ENCODE assay signal across 8 mouse cellular contexts in the genomic region with DNA sequence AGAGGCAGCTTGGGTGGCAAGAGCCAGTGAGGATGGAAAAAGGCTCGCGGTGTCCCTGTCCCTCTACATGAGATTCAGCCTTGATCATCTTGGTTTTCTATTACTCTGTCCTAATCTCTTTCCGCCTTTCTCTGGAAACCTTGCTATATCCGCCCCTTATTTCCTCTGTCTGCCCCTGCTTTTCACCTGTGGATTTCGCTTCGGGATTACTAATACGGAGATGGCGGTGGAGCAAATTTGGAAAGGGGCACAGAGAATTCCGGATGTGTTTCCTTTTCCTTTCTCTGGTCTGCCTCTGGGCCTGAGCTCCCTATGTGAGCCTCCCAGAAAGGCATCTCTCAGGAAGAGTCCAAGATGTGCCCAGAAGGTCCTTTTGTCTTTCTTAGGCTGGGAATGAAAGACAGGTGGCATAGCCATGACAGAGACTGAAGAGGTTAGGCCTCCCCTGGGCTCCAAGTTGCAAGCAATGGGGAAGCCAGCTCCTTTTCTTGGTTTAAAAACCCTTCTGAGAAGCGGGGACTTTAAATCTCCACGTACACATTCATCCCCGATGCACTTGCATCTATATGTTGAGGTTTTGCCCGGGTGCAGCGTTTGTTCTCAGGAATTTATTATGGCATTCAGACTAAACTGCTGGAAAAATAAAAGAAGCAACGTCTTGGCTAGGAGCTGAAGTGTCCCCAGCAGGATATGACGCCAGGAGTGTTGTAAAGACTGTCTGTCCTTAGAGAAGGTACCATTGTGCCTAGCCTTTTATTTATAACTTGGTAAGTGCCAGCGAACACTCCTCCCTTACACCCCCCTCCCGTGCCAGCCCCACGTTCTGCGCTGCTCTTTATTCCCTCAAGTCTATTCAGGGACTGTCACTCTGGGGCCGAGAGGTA. TPM values are rescaled to one million over a fixed set of nuclear protein-coding genes. Genes with fewer than 3 reads are reported as not detected.
DNase-seq lines count a peak whose midpoint lies in the region; ATAC-seq lines count a peak whose summit lies in the region.

No protein-coding gene starts in this region.

- H3K4me3 ChIP-seq in heart, embryonic 16.5 days (ENCODE audit: low read length): peak overlapping the region; percentile 44
- peak overlapping the region; percentile 65 for H3K4me3 ChIP-seq in embryonic facial prominence, embryonic 10.5 days
- no peak overlapping the region for H3K4me3 ChIP-seq in intestine, embryonic 14.5 days (ENCODE audit: low read depth, low read length)

- H3K27me3 ChIP-seq in heart, embryonic 16.5 days (ENCODE audit: control insufficient read depth, insufficient read depth, low read length): peaks cover 83% of the 10 kb centered on the region
- peaks cover 98% of the 10 kb centered on the region for H3K27me3 ChIP-seq in embryonic facial prominence, embryonic 10.5 days (replicated peaks; ENCODE audit: low read depth, poor library complexity, severe bottlenecking)
- H3K27me3 ChIP-seq in intestine, embryonic 14.5 days (replicated peaks; ENCODE audit: control insufficient read depth, insufficient read depth, low read length): peaks cover 99% of the 10 kb centered on the region

- H3K9me3 ChIP-seq in heart, embryonic 16.5 days (replicated peaks; ENCODE audit: control insufficient read depth, low read length): no peaks in the 10 kb centered on the region
- H3K9me3 ChIP-seq in embryonic facial prominence, embryonic 10.5 days: no peaks in the 10 kb centered on the region
- H3K9me3 ChIP-seq in intestine, embryonic 14.5 days (ENCODE audit: control insufficient read depth, low read length): no peaks in the 10 kb centered on the region

- no peaks in the 10 kb centered on the region for H3K36me3 ChIP-seq in heart, embryonic 16.5 days (ENCODE audit: control insufficient read depth, insufficient read depth)
- H3K36me3 ChIP-seq in embryonic facial prominence, embryonic 10.5 days (replicated peaks): no peaks in the 10 kb centered on the region
- H3K36me3 ChIP-seq in intestine, embryonic 14.5 days (ENCODE audit: control insufficient read depth, insufficient read depth, low read length): no peaks in the 10 kb centered on the region

- 3% methylated on average over 21 of the region's 21 CpGs for WGBS in heart, embryonic 16.5 days
- WGBS in embryonic facial prominence, embryonic 10.5 days: under 1% methylated on average over 21 of the region's 21 CpGs
- WGBS in intestine, embryonic 14.5 days: 2% methylated on average over 21 of the region's 21 CpGs

- no peak overlapping the region for H3K27ac ChIP-seq in heart, embryonic 16.5 days (ENCODE audit: low read length)
- peak overlapping the region; percentile 87; the same call in 1 of the 2 replicates for H3K27ac ChIP-seq in embryonic facial prominence, embryonic 10.5 days (replicated peaks)
- no peak overlapping the region for H3K27ac ChIP-seq in intestine, embryonic 14.5 days (ENCODE audit: low read depth)

- no peak for ATAC-seq in heart, embryonic 16.5 days (replicated peaks; ENCODE audit: extremely low read depth, insufficient read depth, low FRiP score)
- no peak for ATAC-seq in intestine, embryonic 14.5 days (replicated peaks; ENCODE audit: low FRiP score, low TSS enrichment, low read depth)

- DNase-seq in heart, postnatal 4 days: no peak
- DNase-seq in embryonic facial prominence, embryonic 10.5 days (ENCODE audit: low spot score): peak; percentile 40
- no peak for DNase-seq in intestine, embryonic 14.5 days (ENCODE audit: low spot score)
- peak; percentile 67 for DNase-seq in neural tube, embryonic 10.5 days (ENCODE audit: extremely low spot score, low spot score)
- DNase-seq in ovary, postnatal 14 days (ENCODE audit: low spot score): no peak
- DNase-seq in cerebellum, adult 9-10 months: no peak
- no peak for DNase-seq in layer of hippocampus, adult 8-10 months (ENCODE audit: low spot score in 2 of 2)

- H3K4me1 ChIP-seq in heart, embryonic 16.5 days (ENCODE audit: control insufficient read depth, insufficient read depth, low read length): peaks cover 15% of the 10 kb centered on the region
- H3K4me1 ChIP-seq in embryonic facial prominence, embryonic 10.5 days: peaks cover 50% of the 10 kb centered on the region
- H3K4me1 ChIP-seq in intestine, embryonic 14.5 days (replicated peaks; ENCODE audit: control insufficient read depth, insufficient read depth, low read length): peaks cover 7% of the 10 kb centered on the region; the same call in 1 of the 2 replicates

- H3K9ac ChIP-seq in heart, embryonic 16.5 days (ENCODE audit: low read length): no peak overlapping the region
- H3K9ac ChIP-seq in intestine, embryonic 14.5 days (ENCODE audit: low read length): no peak overlapping the region

- peak overlapping the region; percentile 64 for H3K4me2 ChIP-seq in heart, embryonic 16.5 days (ENCODE audit: low read depth, low read length)
- H3K4me2 ChIP-seq in intestine, embryonic 14.5 days (ENCODE audit: low read length): peak overlapping the region; percentile 36

RNA-seq across cellular contexts. Expression of a gene that starts 0.7 kb away (rescaled TPM):
- polyA plus RNA-seq in heart, embryonic 16.5 days (2015; fragmentation: Nextera tagmentation; extraction: Ambion mirVana): 0.04 and 0.12 TPM in 2 replicates
- total RNA-seq in heart, postnatal 4 days (2021): under 1 TPM in 1 of 2 experiments, not detected in 1; 0.11 TPM
- 16.6 and 17.7 TPM in 2 replicates for polyA plus RNA-seq in embryonic facial prominence, embryonic 10.5 days (2016; fragmentation: Nextera tagmentation; extraction: Ambion mirVana)
- not detected in 2 replicates for polyA plus RNA-seq in intestine, embryonic 14.5 days (2014; fragmentation: Nextera tagmentation; extraction: Ambion mirVana)
- total RNA-seq in layer of hippocampus, adult 8-10 months (2022): not detected

Comparison
In these comparisons a context has a peak if more than half of its experiments do, and no peak if none do; other contexts are left out.
1. DNase-seq: peak in embryonic facial prominence, embryonic 10.5 days (single experiment) and neural tube, embryonic 10.5 days (single experiment); none in heart, postnatal 4 days (single experiment), intestine, embryonic 14.5 days (single experiment), ovary, postnatal 14 days (single experiment), cerebellum, adult 9-10 months (single experiment) and layer of hippocampus, adult 8-10 months (0 of 2).
2. RNA of a gene that starts 0.7 kb away (polyA plus RNA-seq): 16.6 to 17.7 TPM in embryonic facial prominence, embryonic 10.5 days; 0.04 to 0.12 TPM in heart, embryonic 16.5 days and not detected in intestine, embryonic 14.5 days; every median in the first group is over 10 times any median in the second.